Mouse (Mus musculus): ENCODE data around the gene Ywhae. TPM values are rescaled to one million over a fixed set of nuclear protein-coding genes. Genes with fewer than 3 reads are reported as not detected.

Ywhae gene
- polyA plus RNA-seq, 1 experiment from 2014 or later: 853 TPM

DNA sequence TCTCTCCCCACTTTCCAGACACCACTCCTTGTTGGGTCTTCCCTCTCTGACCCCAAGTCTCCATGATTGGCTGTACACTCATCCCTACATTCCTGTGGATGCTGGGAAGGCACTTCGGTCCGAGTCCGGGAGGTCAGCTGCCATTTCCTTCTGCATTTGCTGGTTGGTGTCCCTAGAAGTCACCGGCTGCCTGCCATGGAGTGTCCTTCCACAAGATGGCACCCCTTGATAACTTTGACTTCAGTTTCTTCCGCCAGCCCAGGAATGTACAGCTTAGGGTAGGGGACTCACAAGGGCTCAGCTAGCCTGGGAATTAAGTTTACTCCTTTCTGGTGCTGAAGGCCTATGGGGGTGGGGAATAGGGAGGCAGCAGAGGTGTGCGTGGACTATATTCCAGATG is 49.2 kb downstream of the Ywhae start:
- Histone ChIP-seq H3K27me3 (ENCODE audit: insufficient read depth, low read length) (no peaks in the 10 kb centered on the region), H3K27ac (ENCODE audit: low read length) (no peak overlapping the region), H3K36me3 (ENCODE audit: insufficient read depth, low read length) (no peaks in the 10 kb centered on the region), H3K4me2 (replicated peaks; ENCODE audit: low read depth, low read length) (no peak overlapping the region), H3K4me3 (ENCODE audit: low read length) (no peak overlapping the region), H3K4me1 (ENCODE audit: insufficient read depth, low read length) (no peaks in the 10 kb centered on the region), H3K9me3 (ENCODE audit: low read length) (no peaks in the 10 kb centered on the region), H3K9ac (replicated peaks; ENCODE audit: low read length) (no peak overlapping the region)
- peak; percentile 84 for ATAC-seq (ENCODE audit: low FRiP score, low TSS enrichment)
- 23% methylated on average over 6 of the region's 6 CpGs for WGBS

DNA sequence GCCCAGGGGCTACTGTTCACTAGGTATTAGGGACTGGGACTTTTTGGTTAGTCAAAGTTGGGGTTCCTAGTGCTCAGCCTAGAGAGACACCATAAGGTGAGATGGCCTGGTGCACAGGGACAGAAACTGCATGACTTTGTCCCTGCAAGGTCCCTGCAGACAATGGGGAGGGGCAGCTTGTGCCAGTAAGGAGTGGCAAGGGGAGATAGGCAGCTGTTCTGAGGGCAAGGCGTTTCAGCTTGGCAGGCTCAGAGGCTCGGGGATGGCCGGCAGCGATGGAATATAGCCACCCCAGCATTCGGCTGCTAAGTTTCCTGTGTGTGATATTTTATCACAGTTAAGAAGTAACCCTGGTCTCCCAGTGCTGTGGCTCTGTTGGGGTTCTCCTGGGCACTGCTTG is 51.1 kb downstream of the Ywhae start:
- Histone ChIP-seq H3K27me3 (ENCODE audit: insufficient read depth, low read length) (no peaks in the 10 kb centered on the region), H3K9me3 (ENCODE audit: low read length) (no peaks in the 10 kb centered on the region), H3K9ac (replicated peaks; ENCODE audit: low read length) (no peak overlapping the region), H3K4me2 (replicated peaks; ENCODE audit: low read depth, low read length) (no peak overlapping the region), H3K27ac (ENCODE audit: low read length) (no peak overlapping the region), H3K4me3 (ENCODE audit: low read length) (no peak overlapping the region), H3K36me3 (ENCODE audit: insufficient read depth, low read length) (no peaks in the 10 kb centered on the region), H3K4me1 (ENCODE audit: insufficient read depth, low read length) (no peaks in the 10 kb centered on the region)
- no peak for ATAC-seq (ENCODE audit: low FRiP score, low TSS enrichment)
- WGBS: 87% methylated on average over 5 of the region's 5 CpGs

DNA sequence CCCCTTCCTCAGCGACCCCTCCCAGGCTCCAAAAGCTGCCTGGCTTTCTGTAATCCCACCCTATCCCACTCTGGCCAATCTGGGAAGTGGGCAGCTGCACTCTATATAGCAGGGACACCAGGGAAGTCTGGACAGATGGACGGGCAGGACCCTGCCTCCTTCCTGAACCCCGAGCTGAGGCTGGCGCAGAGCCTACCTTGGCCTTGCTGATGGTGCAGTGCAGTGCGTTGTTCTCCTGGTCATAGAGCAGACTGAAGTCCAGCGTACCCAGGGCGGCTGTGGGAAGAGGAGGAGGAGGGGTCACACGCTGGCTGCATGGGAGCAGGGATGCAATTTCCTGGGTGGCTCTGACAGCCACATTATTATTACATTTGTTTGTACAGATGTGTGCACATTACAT is 53.2 kb downstream of the Ywhae start:
- H3K4me2 ChIP-seq (replicated peaks; ENCODE audit: low read depth, low read length): no peak overlapping the region
- no peaks in the 10 kb centered on the region for H3K4me1 ChIP-seq (ENCODE audit: insufficient read depth, low read length)
- H3K4me3 ChIP-seq (ENCODE audit: low read length): no peak overlapping the region
- 72% methylated on average over 8 of the region's 8 CpGs for whole genome bisulfite sequencing
- ATAC-seq (ENCODE audit: low FRiP score, low TSS enrichment): no peak
- no peaks in the 10 kb centered on the region for H3K36me3 ChIP-seq (ENCODE audit: insufficient read depth, low read length)
- no peaks in the 10 kb centered on the region for H3K9me3 ChIP-seq (ENCODE audit: low read length)
- H3K27me3 ChIP-seq (ENCODE audit: insufficient read depth, low read length): no peaks in the 10 kb centered on the region
- H3K9ac ChIP-seq (replicated peaks; ENCODE audit: low read length): no peak overlapping the region
- H3K27ac ChIP-seq (ENCODE audit: low read length): no peak overlapping the region

DNA sequence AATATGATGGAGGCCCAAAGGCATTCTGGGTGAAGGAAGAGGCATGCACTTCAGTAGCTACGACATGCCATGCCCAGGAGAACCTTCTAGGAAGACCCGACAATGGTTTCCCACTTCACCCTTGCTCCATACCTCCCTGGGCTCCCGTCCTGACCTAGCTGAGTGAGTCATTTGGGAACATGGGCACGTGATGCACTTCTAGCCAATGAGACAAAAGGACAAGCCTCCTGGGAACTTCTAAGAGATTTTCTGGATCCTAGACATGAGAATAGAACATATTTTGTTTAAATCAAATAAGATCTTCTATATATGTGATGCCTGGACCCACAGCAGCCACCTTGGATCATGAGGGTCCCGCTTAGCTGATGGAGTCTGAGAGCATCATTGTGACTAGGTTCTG is 59.9 kb downstream of the Ywhae start:
- H3K4me2 ChIP-seq (replicated peaks; ENCODE audit: low read depth, low read length): no peak overlapping the region
- peaks cover 14% of the 10 kb centered on the region; the same call in 1 of the 2 replicates for H3K4me1 ChIP-seq (ENCODE audit: insufficient read depth, low read length)
- no peak for ATAC-seq (ENCODE audit: low FRiP score, low TSS enrichment)
- H3K9me3 ChIP-seq (ENCODE audit: low read length): no peaks in the 10 kb centered on the region
- H3K4me3 ChIP-seq (ENCODE audit: low read length): no peak overlapping the region
- WGBS: 78% methylated on average over 5 of the region's 5 CpGs
- no peak overlapping the region for H3K27ac ChIP-seq (ENCODE audit: low read length)
- H3K27me3 ChIP-seq (ENCODE audit: insufficient read depth, low read length): peaks cover 31% of the 10 kb centered on the region
- H3K36me3 ChIP-seq (ENCODE audit: insufficient read depth, low read length): no peaks in the 10 kb centered on the region
- no peak overlapping the region for H3K9ac ChIP-seq (replicated peaks; ENCODE audit: low read length)

DNA sequence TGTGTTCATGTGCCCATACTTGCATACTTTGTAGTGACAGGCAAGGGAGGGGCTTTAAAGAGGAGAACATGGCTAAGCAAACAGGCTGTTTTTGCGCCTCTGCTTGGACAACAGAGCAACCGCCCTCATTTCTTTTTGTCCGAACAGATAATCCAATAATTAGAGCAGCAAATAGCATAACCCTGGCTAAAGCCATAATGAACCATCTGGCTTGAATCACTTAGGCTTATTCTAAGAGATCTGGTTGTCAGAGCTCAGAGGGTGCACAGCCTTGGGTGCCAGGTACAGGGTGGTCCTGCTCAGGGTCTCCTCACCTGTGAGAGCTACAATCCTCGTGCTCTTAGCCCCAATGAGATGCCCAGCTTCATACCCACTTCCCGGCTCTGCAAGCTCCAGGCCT is 60.7 kb downstream of the Ywhae start:
- no peak for ATAC-seq (ENCODE audit: low FRiP score, low TSS enrichment)
- 79% methylated on average over 5 of the region's 5 CpGs for WGBS
- H3K27ac ChIP-seq (ENCODE audit: low read length): no peak overlapping the region
- H3K4me2 ChIP-seq (replicated peaks; ENCODE audit: low read depth, low read length): no peak overlapping the region
- H3K4me1 ChIP-seq (ENCODE audit: insufficient read depth, low read length): peaks cover 14% of the 10 kb centered on the region; the same call in 1 of the 2 replicates
- peaks cover 31% of the 10 kb centered on the region for H3K27me3 ChIP-seq (ENCODE audit: insufficient read depth, low read length)
- H3K9me3 ChIP-seq (ENCODE audit: low read length): no peaks in the 10 kb centered on the region
- no peak overlapping the region for H3K4me3 ChIP-seq (ENCODE audit: low read length)
- no peak overlapping the region for H3K9ac ChIP-seq (replicated peaks; ENCODE audit: low read length)
- no peaks in the 10 kb centered on the region for H3K36me3 ChIP-seq (ENCODE audit: insufficient read depth, low read length)

DNA sequence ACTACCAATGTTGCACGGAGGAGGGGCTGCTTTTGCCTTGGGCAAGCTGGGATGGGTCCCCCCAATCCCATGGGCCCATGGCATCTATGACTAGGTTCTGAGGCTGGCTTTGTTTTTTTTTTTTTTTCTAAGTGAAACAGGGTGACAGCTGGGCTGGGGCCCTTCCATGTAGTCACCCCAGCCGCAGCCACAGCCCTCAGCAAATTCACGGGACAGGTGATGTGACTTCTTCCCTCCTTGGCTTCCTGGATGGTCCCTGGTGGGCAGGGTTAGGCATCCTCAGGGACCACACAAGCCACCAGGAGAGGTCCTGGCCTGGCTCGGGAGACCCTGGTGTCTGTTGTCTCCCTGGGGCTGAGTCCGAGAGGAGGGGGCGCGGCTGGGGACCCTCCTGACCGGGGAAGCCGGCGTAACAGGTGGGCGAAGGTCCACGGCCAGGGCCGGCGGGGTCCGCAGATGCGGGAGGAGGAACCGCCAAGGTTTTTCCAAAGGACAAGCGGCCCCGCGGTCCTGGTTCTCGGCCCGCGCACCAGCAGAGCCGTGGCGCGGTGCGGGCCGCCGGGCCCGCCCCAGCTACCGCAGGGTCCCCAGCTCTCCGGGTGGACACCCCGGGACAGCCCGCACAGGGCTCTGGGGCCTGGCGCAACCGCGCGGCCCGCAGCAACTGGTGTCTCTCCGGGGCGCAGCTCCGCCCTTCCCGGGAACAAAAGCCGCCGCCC is 62.1 kb downstream of the Ywhae start:
- H3K4me3 ChIP-seq (ENCODE audit: low read length): peak overlapping the region; percentile 53
- no peak for ATAC-seq (ENCODE audit: low FRiP score, low TSS enrichment)
- 6% methylated on average over 45 of the region's 45 CpGs for WGBS
- H3K4me2 ChIP-seq (replicated peaks; ENCODE audit: low read depth, low read length): peak overlapping the region; percentile 76
- H3K27ac ChIP-seq (ENCODE audit: low read length): no peak overlapping the region
- peaks cover 31% of the 10 kb centered on the region for H3K27me3 ChIP-seq (ENCODE audit: insufficient read depth, low read length)
- no peaks in the 10 kb centered on the region for H3K36me3 ChIP-seq (ENCODE audit: insufficient read depth, low read length)
- H3K9ac ChIP-seq (replicated peaks; ENCODE audit: low read length): peak overlapping the region; percentile 73
- H3K9me3 ChIP-seq (ENCODE audit: low read length): no peaks in the 10 kb centered on the region
- H3K4me1 ChIP-seq (ENCODE audit: insufficient read depth, low read length): peaks cover 17% of the 10 kb centered on the region; the same call in 1 of the 2 replicates

DNA sequence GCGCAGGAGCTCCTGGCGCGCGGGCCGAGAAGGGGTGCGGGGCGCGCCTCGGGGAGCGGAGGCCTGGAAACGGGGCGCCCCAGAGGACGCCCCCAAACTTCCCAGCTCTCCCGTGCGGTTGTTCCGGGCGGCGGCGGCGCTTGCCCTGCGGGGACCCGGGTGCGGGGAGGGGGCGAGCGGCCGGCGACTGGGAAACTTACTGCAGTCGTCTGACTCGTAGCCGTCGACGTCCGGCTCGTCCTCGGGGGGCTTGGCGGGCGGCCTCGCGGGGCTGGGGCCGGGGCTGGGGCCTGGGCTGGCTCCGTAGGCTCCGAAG is 62.6 kb downstream of the Ywhae start:
- peak overlapping the region; percentile 73 for H3K9ac ChIP-seq (replicated peaks; ENCODE audit: low read length)
- no peak for ATAC-seq (ENCODE audit: low FRiP score, low TSS enrichment)
- peaks cover 20% of the 10 kb centered on the region for H3K4me1 ChIP-seq (ENCODE audit: insufficient read depth, low read length)
- peak overlapping the region; percentile 53 for H3K4me3 ChIP-seq (ENCODE audit: low read length)
- no peaks in the 10 kb centered on the region for H3K36me3 ChIP-seq (ENCODE audit: insufficient read depth, low read length)
- H3K27ac ChIP-seq (ENCODE audit: low read length): no peak overlapping the region
- no peaks in the 10 kb centered on the region for H3K9me3 ChIP-seq (ENCODE audit: low read length)
- WGBS: under 1% methylated on average over 33 of the region's 42 CpGs
- peaks cover 31% of the 10 kb centered on the region for H3K27me3 ChIP-seq (ENCODE audit: insufficient read depth, low read length)
- peak overlapping the region; percentile 76 for H3K4me2 ChIP-seq (replicated peaks; ENCODE audit: low read depth, low read length)

DNA sequence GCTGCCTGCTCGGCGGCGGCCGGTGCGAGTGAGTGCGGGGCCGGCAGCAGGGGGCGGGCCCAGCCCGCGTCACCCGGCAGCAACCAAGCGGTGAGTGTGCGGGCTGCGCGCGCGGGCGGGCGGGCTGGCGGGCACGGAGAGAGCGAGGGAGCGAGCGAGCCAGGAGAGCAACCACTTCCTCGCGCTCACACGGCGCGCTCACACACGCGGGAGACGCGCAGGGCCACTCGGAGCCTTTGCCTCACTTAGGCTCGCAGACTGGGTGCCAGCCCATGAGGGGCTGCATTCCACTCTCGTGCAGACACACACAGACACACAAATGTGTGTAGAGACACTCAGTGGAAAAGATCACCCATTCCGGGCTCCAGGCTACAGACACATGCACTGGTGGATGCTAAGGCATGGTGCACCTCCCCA is 63.4 kb downstream of the Ywhae start, which contains the start of gene Doc2b:
Doc2b (minus strand) TSS at position 21 of the 417 bp plus-strand sequence.
- WGBS: 4% methylated on average over 30 of the region's 37 CpGs
- peak within 1 kb of the TSS; percentile 76 for H3K4me2 ChIP-seq (replicated peaks; ENCODE audit: low read depth, low read length)
- peaks cover 31% of the 10 kb centered on the region for H3K27me3 ChIP-seq (ENCODE audit: insufficient read depth, low read length)
- peak within 1 kb of the TSS; percentile 53 for H3K4me3 ChIP-seq (ENCODE audit: low read length)
- no peaks in the 10 kb centered on the region for H3K36me3 ChIP-seq (ENCODE audit: insufficient read depth, low read length)
- H3K9ac ChIP-seq (replicated peaks; ENCODE audit: low read length): peak within 1 kb of the TSS; percentile 73
- no peak within 1 kb of the TSS for H3K27ac ChIP-seq (ENCODE audit: low read length)
- no peaks in the 10 kb centered on the region for H3K9me3 ChIP-seq (ENCODE audit: low read length)
- peaks cover 26% of the 10 kb centered on the region for H3K4me1 ChIP-seq (ENCODE audit: insufficient read depth, low read length)
- ATAC-seq (ENCODE audit: low FRiP score, low TSS enrichment): peak; percentile 59

DNA sequence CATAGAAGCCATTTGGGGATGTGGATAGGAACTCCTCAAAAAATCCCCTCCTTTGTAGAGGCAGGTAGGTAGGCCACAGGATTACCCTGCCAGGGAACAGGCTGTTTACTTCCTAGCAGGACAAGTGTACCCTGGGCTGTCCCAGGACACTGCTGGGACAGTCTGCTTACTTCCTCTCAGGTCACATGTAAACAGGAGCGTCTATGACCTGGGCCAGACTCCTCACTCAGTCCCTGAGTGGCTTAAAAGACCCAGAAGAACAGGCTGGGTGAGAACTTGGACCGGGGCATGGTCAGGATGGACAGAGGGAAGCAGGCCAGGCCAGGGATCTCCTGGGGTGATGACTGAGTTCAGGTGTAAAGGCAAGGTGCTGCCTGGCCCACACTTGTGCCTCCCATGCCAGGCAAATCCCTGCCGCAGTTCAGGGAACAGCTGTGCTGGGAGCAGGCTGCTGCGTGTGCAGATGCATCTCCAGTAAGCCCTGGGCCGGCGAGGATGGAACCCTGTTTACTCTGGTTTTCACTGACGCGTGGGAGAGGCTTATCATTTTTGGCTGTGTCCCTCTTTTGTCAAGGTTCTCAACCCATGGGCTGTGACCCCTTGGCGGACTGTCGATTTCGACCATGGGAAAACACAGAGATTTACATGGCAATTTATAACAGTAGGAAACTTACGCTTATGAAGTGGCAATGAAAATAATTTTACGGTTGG is 64.0 kb downstream of the Ywhae start:
- WGBS: 54% methylated on average over 13 of the region's 13 CpGs
- Histone ChIP-seq H3K4me1 (ENCODE audit: insufficient read depth, low read length) (peaks cover 26% of the 10 kb centered on the region), H3K27me3 (ENCODE audit: insufficient read depth, low read length) (peaks cover 31% of the 10 kb centered on the region), H3K4me3 (ENCODE audit: low read length) (no peak overlapping the region), H3K4me2 (replicated peaks; ENCODE audit: low read depth, low read length) (peak overlapping the region; percentile 76), H3K9ac (replicated peaks; ENCODE audit: low read length) (no peak overlapping the region), H3K9me3 (ENCODE audit: low read length) (no peaks in the 10 kb centered on the region), H3K27ac (ENCODE audit: low read length) (no peak overlapping the region), H3K36me3 (ENCODE audit: insufficient read depth, low read length) (no peaks in the 10 kb centered on the region)
- ATAC-seq (ENCODE audit: low FRiP score, low TSS enrichment): no peak

DNA sequence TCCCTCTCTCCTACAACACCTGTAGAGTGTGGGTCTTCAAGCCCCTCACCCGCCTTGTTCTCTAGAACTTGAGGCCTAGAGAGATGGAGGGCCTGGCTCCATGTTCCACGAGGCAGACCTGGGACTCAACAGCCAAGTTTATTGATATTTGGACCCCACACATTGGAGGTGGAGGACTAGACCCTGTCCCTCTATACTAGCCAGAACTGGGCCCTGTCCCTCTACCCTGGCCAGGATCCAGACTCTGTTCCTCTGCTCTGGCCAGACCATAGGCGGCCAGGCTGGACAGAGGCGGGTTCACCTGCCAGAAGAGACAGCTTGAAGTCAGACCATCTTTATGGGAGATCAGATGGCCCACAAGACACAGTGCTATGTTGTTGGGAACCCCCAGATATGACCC is 68.7 kb downstream of the Ywhae start:
- WGBS: 87% methylated on average over 4 of the region's 4 CpGs
- H3K27me3 ChIP-seq (ENCODE audit: insufficient read depth, low read length): peaks cover 1% of the 10 kb centered on the region; the same call in 1 of the 2 replicates
- H3K27ac ChIP-seq (ENCODE audit: low read length): no peak overlapping the region
- H3K4me1 ChIP-seq (ENCODE audit: insufficient read depth, low read length): peaks cover 12% of the 10 kb centered on the region
- no peak for ATAC-seq (ENCODE audit: low FRiP score, low TSS enrichment)
- no peaks in the 10 kb centered on the region for H3K9me3 ChIP-seq (ENCODE audit: low read length)
- no peak overlapping the region for H3K4me3 ChIP-seq (ENCODE audit: low read length)
- H3K36me3 ChIP-seq (ENCODE audit: insufficient read depth, low read length): no peaks in the 10 kb centered on the region
- no peak overlapping the region for H3K9ac ChIP-seq (replicated peaks; ENCODE audit: low read length)
- H3K4me2 ChIP-seq (replicated peaks; ENCODE audit: low read depth, low read length): no peak overlapping the region
